Mouse (Mus musculus) stomach, embryonic 15.5 days (tissue): ENCODE results near the gene Exoc1. TPM values are rescaled to one million over a fixed set of nuclear protein-coding genes. Genes with fewer than 3 reads are reported as not detected.

Experiments
- ATAC-seq: fragments of 200-750 bp; cut with Nextera tagmentation; 2 replicates; pipeline ENCODE4 v1.8.0; 2017; ENCODE audit warnings: low read depth, moderate number of reproducible peaks, moderate TSS enrichment; ENCODE audit not compliant: insufficient read depth, low FRiP score
- H3K27ac ChIP-seq: fragments of 300-500 bp; sonication (generic); 2 replicates; pipeline ENCODE4 v1.5.1; 2015; ENCODE audit warnings: mild to moderate bottlenecking, inconsistent platforms
- H3K27me3 ChIP-seq: fragments of 300-500 bp; sonication (generic); replicated peaks from 2 replicates; pipeline ENCODE4 v1.6.1; 2015; ENCODE audit warnings: inconsistent platforms
- H3K36me3 ChIP-seq: fragments of 300-500 bp; sonication (generic); 2 replicates; pipeline ENCODE4 v1.6.1; 2015; ENCODE audit warnings: inconsistent platforms
- H3K4me1 ChIP-seq: fragments of 300-500 bp; sonication (generic); 2 replicates; pipeline ENCODE4 v1.6.1; 2015; ENCODE audit warnings: inconsistent platforms
- H3K4me2 ChIP-seq: fragments of 300-500 bp; sonication (generic); 2 replicates; pipeline ENCODE4 v1.6.1; 2015; ENCODE audit warnings: mild to moderate bottlenecking, inconsistent platforms
- H3K4me3 ChIP-seq: fragments of 300-500 bp; sonication (generic); replicated peaks from 2 replicates; pipeline ENCODE4 v1.5.1; 2015; ENCODE audit warnings: inconsistent platforms
- H3K9ac ChIP-seq: fragments of 300-500 bp; sonication (generic); 2 replicates; pipeline ENCODE4 v1.6.1; 2015; ENCODE audit warnings: inconsistent platforms
- H3K9me3 ChIP-seq: fragments of 300-500 bp; sonication (generic); 2 replicates; pipeline ENCODE4 v1.6.1; 2016; ENCODE audit warnings: inconsistent platforms
- WGBS: fragments of 180-500 bp; shearing (Covaris S2); methylation state at CpG from one replicate; pipeline ENCODE4 v1.1.7; 2015; 5-methylcytosine and 5-hydroxymethylcytosine counted together
- polyA plus RNA-seq: library from polyadenylated mRNA; unstranded; fragments of >200 nt; fragmentation: Nextera tagmentation; extraction: Ambion mirVana; gene quantifications from 2 replicates; pipeline ENCODE4 v1.2.1, GENCODE M21; 2015

Exoc1 gene
- polyA plus RNA-seq, 1 experiment from 2014 or later: 26.5 TPM

DNA sequence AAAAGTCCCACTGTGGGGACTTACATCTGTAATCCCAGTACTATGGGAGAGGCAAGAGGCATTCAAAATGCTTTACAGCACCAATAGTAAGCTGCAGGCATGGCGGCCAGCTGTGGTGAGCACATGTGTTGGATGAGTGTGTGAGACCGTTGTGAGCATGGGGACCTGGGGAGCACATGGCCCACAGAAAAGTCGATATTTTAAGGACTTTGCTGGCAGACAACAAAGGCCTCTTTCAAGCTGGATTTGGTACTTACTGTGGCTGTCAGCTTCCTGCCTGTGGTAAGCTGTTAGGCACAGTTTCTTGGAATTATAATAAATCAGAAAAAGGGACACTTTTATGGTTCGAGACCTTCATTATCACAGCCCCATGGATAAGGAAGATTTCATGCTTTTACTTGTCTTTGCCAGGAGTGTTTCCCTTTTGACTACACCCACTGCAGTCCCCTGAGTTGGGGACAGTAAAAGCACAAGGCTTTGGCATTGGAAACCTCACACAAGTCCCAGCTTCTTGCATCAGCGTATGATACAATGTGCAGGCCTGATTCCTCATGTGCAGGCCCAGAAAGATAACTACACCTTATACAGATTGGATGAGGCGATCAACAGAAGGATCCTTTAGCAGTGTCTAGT is 83.9 kb downstream of the Exoc1 start:
- Histone ChIP-seq H3K9me3 (no peaks in the 10 kb centered on the region), H3K4me3 (no peak overlapping the region), H3K36me3 (peaks cover 13% of the 10 kb centered on the region), H3K27me3 (no peaks in the 10 kb centered on the region), H3K9ac (no peak overlapping the region), H3K27ac (no peak overlapping the region), H3K4me2 (no peak overlapping the region), H3K4me1 (no peaks in the 10 kb centered on the region)
- 86% methylated on average over 6 of the region's 6 CpGs for WGBS
- no peak for ATAC-seq

DNA sequence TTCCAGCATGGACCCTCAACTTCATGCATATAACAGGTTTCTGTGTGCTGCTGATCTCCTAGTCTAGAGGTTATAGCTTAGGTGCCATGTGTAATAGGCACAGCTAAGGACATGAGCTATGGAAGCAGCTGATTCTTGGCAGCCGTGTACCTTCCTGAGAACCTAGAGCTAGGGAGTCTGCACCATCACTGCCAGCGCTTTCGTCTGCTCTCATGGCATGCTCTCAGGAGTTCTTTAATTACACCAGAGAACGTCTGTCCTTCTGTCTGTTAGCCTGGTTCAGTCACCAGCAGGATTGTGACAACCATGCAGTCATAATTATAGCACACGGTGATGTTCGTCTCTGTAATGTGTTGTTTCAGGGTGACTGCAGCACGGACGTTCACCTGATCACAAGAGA is 86.2 kb downstream of the Exoc1 start:
- H3K36me3 ChIP-seq: peaks cover 17% of the 10 kb centered on the region
- no peak overlapping the region for H3K4me2 ChIP-seq
- no peaks in the 10 kb centered on the region for H3K27me3 ChIP-seq
- no peak overlapping the region for H3K27ac ChIP-seq
- no peak overlapping the region for H3K4me3 ChIP-seq
- H3K9ac ChIP-seq: no peak overlapping the region
- no peaks in the 10 kb centered on the region for H3K4me1 ChIP-seq
- ATAC-seq: no peak
- 91% methylated on average over 8 of the region's 8 CpGs for WGBS
- H3K9me3 ChIP-seq: no peaks in the 10 kb centered on the region

DNA sequence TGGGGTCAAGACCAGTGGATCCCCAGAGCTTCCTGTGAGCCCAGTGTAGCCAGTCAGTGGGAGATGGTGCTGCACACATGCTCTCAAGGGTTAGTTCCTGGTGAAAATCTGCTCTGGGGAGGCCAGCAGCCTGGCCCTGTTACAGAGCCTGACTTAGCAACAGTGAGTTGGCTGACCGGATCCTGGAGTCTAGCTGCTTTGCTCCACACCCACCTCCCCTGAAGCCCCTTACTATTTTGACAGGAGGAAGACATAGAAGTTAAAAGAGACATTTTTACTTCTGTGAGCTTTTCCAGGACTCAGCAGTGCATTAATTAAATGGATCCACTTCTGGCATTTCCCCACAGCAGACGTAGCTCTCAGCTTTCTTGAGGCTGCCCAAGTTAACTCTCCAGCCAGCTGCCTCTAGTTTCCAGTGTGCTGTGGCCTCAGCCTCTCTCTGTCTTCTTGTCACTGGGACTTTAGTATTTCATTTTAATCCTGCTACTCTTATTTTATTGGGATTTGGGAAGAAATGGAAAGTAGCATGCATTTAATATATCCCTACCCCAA is 87.2 kb downstream of the Exoc1 start:
- no peaks in the 10 kb centered on the region for H3K4me1 ChIP-seq
- 76% methylated on average over 2 of the region's 2 CpGs for WGBS
- no peaks in the 10 kb centered on the region for H3K27me3 ChIP-seq
- H3K4me2 ChIP-seq: no peak overlapping the region
- H3K4me3 ChIP-seq: no peak overlapping the region
- peaks cover 17% of the 10 kb centered on the region for H3K36me3 ChIP-seq
- ATAC-seq: no peak
- H3K27ac ChIP-seq: no peak overlapping the region
- H3K9ac ChIP-seq: no peak overlapping the region
- no peaks in the 10 kb centered on the region for H3K9me3 ChIP-seq

- Histone ChIP-seq H3K9me3 (no peaks in the 10 kb centered on the region), H3K4me2 (no peak overlapping the region), H3K27ac (no peak overlapping the region), H3K9ac (no peak overlapping the region), H3K27me3 (no peaks in the 10 kb centered on the region), H3K4me1 (no peaks in the 10 kb centered on the region), H3K4me3 (no peak overlapping the region), H3K36me3 (peaks cover 18% of the 10 kb centered on the region)
- no peak for ATAC-seq
- 79% methylated on average over 7 of the region's 7 CpGs for WGBS
Measured at GRCm38 (mm10) chr5:76618750-76619149, 89.6 kb downstream of the Exoc1 start.

Other genes starting within 250 kb of the Exoc1 start
- 13.5 and 13.7 TPM in 2 replicates for gene Clock, start 224.5 kb upstream of the Exoc1 start, polyA plus RNA-seq
- gene Pdcl2, start 198.2 kb upstream of the Exoc1 start, polyA plus RNA-seq: not detected in 2 replicates
- gene Nmu, start 165.5 kb upstream of the Exoc1 start, polyA plus RNA-seq: 0.17 and 0.54 TPM in 2 replicates
- not detected in 2 replicates for gene Gm7271, start 45.3 kb upstream of the Exoc1 start, polyA plus RNA-seq
- 6.7 and 7.1 TPM in 2 replicates for gene Cep135, start 59.4 kb downstream of the Exoc1 start, polyA plus RNA-seq
- gene C530008M17Rik, start 127.2 kb downstream of the Exoc1 start, polyA plus RNA-seq: 15.8 and 18.0 TPM in 2 replicates